Mouse (Mus musculus): Measurements from ENCODE around the gene Mau2. TPM values are rescaled to one million over a fixed set of nuclear protein-coding genes. Genes with fewer than 3 reads are reported as not detected.
"Not testable (repeated sequence)": the region's sequence is repeated elsewhere in the genome, so short reads cannot be mapped to it uniquely, and the experiment has no call there.

Gene Mau2
- polyA plus RNA-seq, 1 experiment: 83.3 TPM

DNA sequence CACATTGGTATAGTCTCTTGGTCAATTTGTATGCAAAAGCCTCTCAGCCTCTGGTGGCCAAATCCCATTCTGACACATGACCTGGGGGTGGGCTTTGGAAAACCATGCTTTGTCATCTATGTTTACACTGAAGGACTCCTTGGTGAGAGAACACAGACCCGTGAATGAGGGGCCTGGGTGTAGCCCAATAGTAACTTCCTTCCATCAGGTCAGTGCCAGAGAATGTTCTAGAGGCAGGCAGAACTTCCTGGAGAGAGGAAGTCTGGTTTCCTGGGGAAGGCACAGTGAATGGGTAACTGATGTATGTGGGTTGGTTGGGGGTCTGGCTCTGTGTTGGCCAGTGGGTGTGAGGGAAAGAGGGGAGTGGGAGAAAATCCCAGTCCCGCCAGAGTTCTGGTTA is 37.4 kb downstream of the Mau2 start:
- H3K36me3 ChIP-seq (ENCODE audit: control insufficient read depth, insufficient read depth, low read length): no peaks in the 10 kb centered on the region
- H3K4me3 ChIP-seq (ENCODE audit: extremely low read depth, insufficient read depth, insufficient read length): no peak overlapping the region
- H3K4me1 ChIP-seq (ENCODE audit: control insufficient read depth, insufficient read depth, insufficient read length): peaks cover 16% of the 10 kb centered on the region; the same call in 1 of the 2 replicates
- no peaks in the 10 kb centered on the region for H3K27me3 ChIP-seq (ENCODE audit: control insufficient read depth, insufficient read depth, low read length)
- no peak overlapping the region for H3K27ac ChIP-seq (ENCODE audit: insufficient read depth, low read length)
- DNase-seq (ENCODE audit: low read depth in 1 of 2, low spot score in 2 of 2): no peak
- no peak for TF ChIP-seq POLR2A (IDR thresholded peaks at IDR 0.05; ENCODE audit: low read depth, low read length)
- no peak for TF ChIP-seq CTCF (IDR thresholded peaks at IDR 0.05; ENCODE audit: extremely low read depth, insufficient read depth, insufficient read length, insufficient replicate concordance)
- WGBS: 47% methylated on average over 2 of the region's 2 CpGs

DNA sequence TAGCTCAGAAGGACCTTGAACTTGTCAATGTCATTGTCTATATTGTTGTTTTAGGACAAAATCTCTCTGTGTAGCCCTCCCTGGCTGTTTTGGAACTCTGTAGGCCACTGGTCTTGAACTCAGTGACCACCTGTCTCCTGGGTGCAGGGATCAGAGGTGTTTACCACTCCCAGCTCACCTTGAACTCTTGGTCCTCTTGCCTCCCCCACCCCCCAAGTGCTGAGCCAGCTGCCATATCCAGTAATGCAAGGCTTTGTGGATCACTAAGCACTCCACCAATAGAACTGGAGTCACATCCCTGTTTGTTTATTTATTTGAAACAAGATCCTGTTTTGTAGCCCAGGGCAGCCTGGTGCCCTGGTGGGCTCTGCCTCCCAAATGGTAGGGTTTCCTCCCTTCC is 38.2 kb downstream of the Mau2 start:
- DNase-seq (ENCODE audit: low read depth in 1 of 2, low spot score in 2 of 2): no peak
- no peak overlapping the region for H3K27ac ChIP-seq (ENCODE audit: insufficient read depth, low read length)
- TF ChIP-seq POLR2A (IDR thresholded peaks at IDR 0.05; ENCODE audit: low read depth, low read length) (no peak), CTCF (IDR thresholded peaks at IDR 0.05; ENCODE audit: extremely low read depth, insufficient read depth, insufficient read length, insufficient replicate concordance) (no peak)
- no peaks in the 10 kb centered on the region for H3K36me3 ChIP-seq (ENCODE audit: control insufficient read depth, insufficient read depth, low read length)
- peaks cover 16% of the 10 kb centered on the region; the same call in 1 of the 2 replicates for H3K4me1 ChIP-seq (ENCODE audit: control insufficient read depth, insufficient read depth, insufficient read length)
- H3K27me3 ChIP-seq (ENCODE audit: control insufficient read depth, insufficient read depth, low read length): no peaks in the 10 kb centered on the region
- no peak overlapping the region for H3K4me3 ChIP-seq (ENCODE audit: extremely low read depth, insufficient read depth, insufficient read length)

DNA sequence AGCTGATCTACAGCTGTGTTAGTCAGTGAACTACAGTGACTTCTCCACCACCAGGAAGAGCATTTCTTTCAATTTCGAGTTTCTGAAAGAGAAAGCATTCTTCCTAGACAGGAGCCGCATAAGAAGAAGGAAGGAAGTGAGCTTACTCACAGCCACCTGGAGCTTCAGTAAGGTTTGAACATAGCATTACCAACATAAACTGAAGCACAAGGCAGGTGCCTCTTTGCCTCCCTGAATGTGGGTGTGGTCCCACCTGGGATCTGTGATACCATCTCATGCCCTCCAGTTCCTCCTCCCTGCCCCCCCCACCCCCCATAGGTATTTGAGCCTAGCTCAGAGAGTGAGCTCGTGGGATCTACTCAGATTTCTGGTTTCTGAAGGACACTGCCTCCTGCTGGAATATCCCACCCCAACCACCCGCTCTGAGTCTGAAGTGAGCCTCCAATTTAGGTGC is 39.3 kb downstream of the Mau2 start:
- Histone ChIP-seq H3K27ac (ENCODE audit: insufficient read depth, low read length) (peak overlapping the region; percentile 61), H3K4me1 (ENCODE audit: control insufficient read depth, insufficient read depth, insufficient read length) (peaks cover 16% of the 10 kb centered on the region; the same call in 1 of the 2 replicates), H3K36me3 (ENCODE audit: control insufficient read depth, insufficient read depth, low read length) (no peaks in the 10 kb centered on the region), H3K27me3 (ENCODE audit: control insufficient read depth, insufficient read depth, low read length) (no peaks in the 10 kb centered on the region), H3K4me3 (ENCODE audit: extremely low read depth, insufficient read depth, insufficient read length) (no peak overlapping the region)
- 20% methylated on average over 4 of the region's 4 CpGs for WGBS
- peak in 1 of 2 experiments; percentile 53 for DNase-seq (ENCODE audit: low read depth in 1 of 2, low spot score in 2 of 2)
- TF ChIP-seq POLR2A (IDR thresholded peaks at IDR 0.05; ENCODE audit: low read depth, low read length): no peak
- no peak for TF ChIP-seq CTCF (IDR thresholded peaks at IDR 0.05; ENCODE audit: extremely low read depth, insufficient read depth, insufficient read length, insufficient replicate concordance)

DNA sequence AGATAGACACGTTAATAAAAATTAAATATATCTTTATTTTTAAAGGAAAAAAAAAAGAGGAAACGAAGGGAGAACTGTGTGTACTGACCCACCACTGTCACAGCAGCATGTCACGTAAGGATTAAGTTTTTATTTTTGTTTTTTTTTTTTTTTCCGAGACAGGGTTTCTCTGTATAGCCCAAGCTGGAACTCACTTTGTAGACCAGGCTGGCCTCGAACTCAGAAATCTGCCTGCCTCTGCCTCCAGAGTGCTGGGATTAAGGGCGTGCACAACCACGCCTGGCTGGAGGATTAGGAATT is 40.7 kb downstream of the Mau2 start:
- DNase-seq (ENCODE audit: low read depth in 1 of 2, low spot score in 2 of 2); H3K36me3 ChIP-seq (ENCODE audit: control insufficient read depth, insufficient read depth, low read length); H3K4me3 ChIP-seq (ENCODE audit: extremely low read depth, insufficient read depth, insufficient read length); H3K27me3 ChIP-seq (ENCODE audit: control insufficient read depth, insufficient read depth, low read length): not testable (repeated sequence)
- 29% methylated on average over 7 of the region's 7 CpGs for WGBS
- H3K27ac ChIP-seq (ENCODE audit: insufficient read depth, low read length): peak overlapping the region; percentile 78; the same call in 1 of the 2 replicates
- peaks cover 16% of the 10 kb centered on the region; the same call in 1 of the 2 replicates for H3K4me1 ChIP-seq (ENCODE audit: control insufficient read depth, insufficient read depth, insufficient read length)

DNA sequence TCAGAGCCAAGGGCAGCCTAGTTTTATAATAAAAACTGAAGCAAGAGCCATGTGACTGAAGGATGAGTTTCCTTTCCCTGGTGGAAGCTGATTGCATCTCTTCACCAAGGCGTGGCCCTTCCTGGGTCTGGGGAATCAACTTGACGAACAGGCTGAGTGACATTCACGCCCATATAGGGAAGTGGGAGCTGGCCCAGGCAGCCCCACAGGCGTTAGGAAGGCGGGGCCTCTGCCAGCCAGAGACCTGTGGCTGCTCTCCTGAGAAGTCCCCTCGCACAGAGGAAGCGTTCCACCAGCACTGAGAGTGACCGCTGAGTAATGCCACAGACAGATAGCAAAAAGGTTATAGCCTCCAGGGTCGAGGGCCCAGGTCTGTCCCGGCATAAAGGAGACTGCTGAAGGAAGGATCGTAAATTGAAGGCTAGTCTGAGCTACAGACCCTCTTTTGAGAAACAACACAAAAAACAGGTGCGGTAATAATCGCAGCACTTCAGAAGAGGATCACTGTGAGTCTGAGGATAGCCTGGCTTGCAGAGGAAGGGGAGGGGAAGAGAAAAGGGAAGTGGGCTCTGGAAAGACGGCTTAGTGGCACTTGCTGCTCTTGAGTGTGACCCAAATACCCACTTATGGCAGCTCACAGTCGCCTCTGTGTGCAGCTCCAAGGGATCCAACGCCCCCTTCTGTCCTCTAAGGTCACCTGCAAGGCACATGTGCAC is 41.2 kb downstream of the Mau2 start:
- peaks cover 16% of the 10 kb centered on the region; the same call in 1 of the 2 replicates for H3K4me1 ChIP-seq (ENCODE audit: control insufficient read depth, insufficient read depth, insufficient read length)
- H3K27ac ChIP-seq (ENCODE audit: insufficient read depth, low read length): peak overlapping the region; percentile 78
- WGBS: under 1% methylated on average over 16 of the region's 16 CpGs
- TF ChIP-seq CTCF (IDR thresholded peaks at IDR 0.05; ENCODE audit: extremely low read depth, insufficient read depth, insufficient read length, insufficient replicate concordance) (peak; percentile 60; the same call in 1 of the 2 replicates), POLR2A (IDR thresholded peaks at IDR 0.05; ENCODE audit: low read depth, low read length) (no peak)
- no peaks in the 10 kb centered on the region for H3K36me3 ChIP-seq (ENCODE audit: control insufficient read depth, insufficient read depth, low read length)
- DNase-seq (ENCODE audit: low read depth in 1 of 2, low spot score in 2 of 2): peak; percentile 53 to 60
- no peaks in the 10 kb centered on the region for H3K27me3 ChIP-seq (ENCODE audit: control insufficient read depth, insufficient read depth, low read length)
- peak overlapping the region; percentile 43 for H3K4me3 ChIP-seq (ENCODE audit: extremely low read depth, insufficient read depth, insufficient read length)

DNA sequence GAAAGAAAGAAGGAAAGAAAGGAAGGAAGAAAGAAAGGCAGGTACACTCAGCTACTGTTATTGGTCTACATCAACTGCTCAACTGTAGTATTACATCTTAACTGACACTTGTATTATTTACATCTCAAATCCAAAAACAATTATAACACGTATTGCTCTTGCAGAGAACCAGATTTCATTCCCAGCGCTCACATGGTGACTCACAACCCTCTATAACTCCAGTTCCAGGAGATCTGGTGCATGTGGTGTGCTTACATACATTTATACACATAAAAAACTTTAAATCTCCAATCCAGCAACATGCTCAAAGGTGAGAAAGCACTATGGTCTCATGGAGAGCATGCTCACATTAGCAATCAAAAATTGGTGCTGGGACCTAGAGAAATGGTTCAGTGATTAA is 42.3 kb downstream of the Mau2 start:
- Histone ChIP-seq H3K27me3 (ENCODE audit: control insufficient read depth, insufficient read depth, low read length) (no peaks in the 10 kb centered on the region), H3K4me3 (ENCODE audit: extremely low read depth, insufficient read depth, insufficient read length) (no peak overlapping the region), H3K27ac (ENCODE audit: insufficient read depth, low read length) (no peak overlapping the region), H3K4me1 (ENCODE audit: control insufficient read depth, insufficient read depth, insufficient read length) (peaks cover 17% of the 10 kb centered on the region; the same call in 1 of the 2 replicates), H3K36me3 (ENCODE audit: control insufficient read depth, insufficient read depth, low read length) (no peaks in the 10 kb centered on the region)
- DNase-seq (ENCODE audit: low read depth in 1 of 2, low spot score in 2 of 2): no peak
- 89% methylated on average over 2 of the region's 2 CpGs for WGBS
- TF ChIP-seq POLR2A (IDR thresholded peaks at IDR 0.05; ENCODE audit: low read depth, low read length) (no peak), CTCF (IDR thresholded peaks at IDR 0.05; ENCODE audit: extremely low read depth, insufficient read depth, insufficient read length, insufficient replicate concordance) (no peak)

DNA sequence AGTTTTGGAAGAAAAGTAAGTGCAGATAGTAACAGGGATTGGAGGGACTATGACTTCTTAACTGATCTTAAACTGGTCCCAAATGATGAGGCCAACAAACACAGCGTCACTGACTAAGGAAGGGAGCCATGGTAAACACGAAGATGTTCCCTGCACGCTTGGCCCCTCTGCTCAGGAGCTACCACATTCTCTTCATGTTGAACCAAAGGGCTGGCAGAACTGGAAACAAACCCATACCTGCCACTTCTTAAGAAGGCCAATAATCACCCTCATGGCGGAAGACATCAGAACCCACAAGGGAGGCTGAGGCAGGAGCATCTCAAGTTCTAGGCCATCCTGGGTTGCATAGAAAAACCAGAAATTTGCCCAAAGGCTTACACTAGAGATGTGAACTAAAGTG is 43.3 kb downstream of the Mau2 start:
- H3K27ac ChIP-seq (ENCODE audit: insufficient read depth, low read length): no peak overlapping the region

More for the DNA sequence above, 43.3 kb downstream of the Mau2 start:
- Histone ChIP-seq H3K4me1 (ENCODE audit: control insufficient read depth, insufficient read depth, insufficient read length) (peaks cover 22% of the 10 kb centered on the region; the same call in 1 of the 2 replicates), H3K4me3 (ENCODE audit: extremely low read depth, insufficient read depth, insufficient read length) (no peak overlapping the region), H3K36me3 (ENCODE audit: control insufficient read depth, insufficient read depth, low read length) (no peaks in the 10 kb centered on the region), H3K27me3 (ENCODE audit: control insufficient read depth, insufficient read depth, low read length) (no peaks in the 10 kb centered on the region)
- no peak for DNase-seq (ENCODE audit: low read depth in 1 of 2, low spot score in 2 of 2)
- 95% methylated on average over 4 of the region's 4 CpGs for WGBS
- TF ChIP-seq POLR2A (IDR thresholded peaks at IDR 0.05; ENCODE audit: low read depth, low read length): no peak
- no peak for TF ChIP-seq CTCF (IDR thresholded peaks at IDR 0.05; ENCODE audit: extremely low read depth, insufficient read depth, insufficient read length, insufficient replicate concordance)
